9 mouse cellular contexts compared by ENCODE assay signal in genomic region chrX:60026654-60027053, GRCm38 (mm10). TPM values are rescaled to one million over a fixed set of nuclear protein-coding genes. Genes with fewer than 3 reads are reported as not detected.
A peak's percentile ranks its signal among the peaks of the same experiment; 100 is the strongest.
DNase-seq lines count a peak whose midpoint lies in the region; ATAC-seq and TF ChIP-seq lines count a peak whose summit lies in the region.
"Had no signal": no experiment of that assay in that cellular context is flagged by ENCODE, and none has a peak within 500 bp of the region (broad histone marks: within the 10 kb centered on the region; RNA-seq: fewer than 3 reads in every experiment).

No protein-coding gene starts in this region.

- peak; percentile 19 for DNase-seq in adrenal gland, postnatal 10 days
- DNase-seq in adrenal gland, postnatal 4 days (ENCODE audit: low spot score in 2 of 2) = no peak
- DNase-seq in liver, adult 2 months (ENCODE audit: extremely low read depth, low read depth, low spot score) = peak; percentile 42
- DNase-seq in cerebellum, adult 9-10 months = peak; percentile 27
- peak; percentile 13 for DNase-seq in induced T-regulatory cell, adult 2 months (ENCODE audit: low read depth)
- DNase-seq in liver, postnatal 0 days = peak; percentile 15
- DNase-seq in ovary, postnatal 10 days (ENCODE audit: low spot score) = no peak

- peaks cover 17% of the 10 kb centered on the region; the same call in 1 of the 2 replicates for H3K36me3 ChIP-seq in liver, adult 2 months (ENCODE audit: control insufficient read depth, insufficient read depth, low read length)
- no peaks in the 10 kb centered on the region for H3K36me3 ChIP-seq in liver, embryonic 12.5 days
- H3K36me3 ChIP-seq in liver, postnatal 0 days (replicated peaks; ENCODE audit: insufficient read depth, low read length) = no peaks in the 10 kb centered on the region

- no peak for TF ChIP-seq POLR2A in liver, adult 2 months (IDR thresholded peaks at IDR 0.05; ENCODE audit: extremely low read depth, insufficient read depth, low read length)

- H3K4me3 ChIP-seq in liver, adult 2 months (ENCODE audit: insufficient read depth, low read depth, low read length) = no peak overlapping the region
- H3K4me3 ChIP-seq in liver, embryonic 12.5 days = no peak overlapping the region
- H3K4me3 ChIP-seq in liver, postnatal 0 days (ENCODE audit: low read depth, low read length) = no peak overlapping the region

- TF ChIP-seq CTCF in liver, adult 2 months (IDR thresholded peaks at IDR 0.05; ENCODE audit: low read depth, low read length) = peak; percentile 39; the same call in 1 of the 2 replicates
- TF ChIP-seq CTCF in liver, postnatal 0 days (IDR thresholded peaks at IDR 0.05; ENCODE audit: low read depth) = peak; percentile 50

- no peak overlapping the region for H3K9ac ChIP-seq in liver, adult 2 months (ENCODE audit: low read depth, low read length)
- H3K9ac ChIP-seq in liver, embryonic 12.5 days = no peak overlapping the region
- H3K9ac ChIP-seq in liver, postnatal 0 days (replicated peaks) = no peak overlapping the region

- H3K9me3 ChIP-seq in liver, embryonic 12.5 days (replicated peaks) = no peaks in the 10 kb centered on the region
- H3K9me3 ChIP-seq in liver, postnatal 0 days (ENCODE audit: low read length) = no peaks in the 10 kb centered on the region

- no peaks in the 10 kb centered on the region for H3K27me3 ChIP-seq in liver, adult 2 months (ENCODE audit: control insufficient read depth, insufficient read depth, low read length)
- H3K27me3 ChIP-seq in liver, embryonic 12.5 days (replicated peaks) = no peaks in the 10 kb centered on the region
- H3K27me3 ChIP-seq in liver, postnatal 0 days (ENCODE audit: insufficient read depth, low read length) = no peaks in the 10 kb centered on the region

- whole genome bisulfite sequencing in liver, adult 2 months = 4% methylated on average over 3 of the region's 3 CpGs
- 4% methylated on average over 3 of the region's 3 CpGs for WGBS in liver, embryonic 12.5 days (ENCODE audit: insufficient replicate concordance)
- WGBS in liver, postnatal 0 days (ENCODE audit: insufficient replicate concordance) = 21% methylated on average over 3 of the region's 3 CpGs

- ATAC-seq in liver, embryonic 12.5 days = no peak
- ATAC-seq in liver, postnatal 0 days = no peak

- TF ChIP-seq EP300 in liver, postnatal 0 days (IDR thresholded peaks at IDR 0.05; ENCODE audit: low read depth) = no peak

- H3K4me2 ChIP-seq in liver, embryonic 12.5 days = no peak overlapping the region
- no peak overlapping the region for H3K4me2 ChIP-seq in liver, postnatal 0 days (ENCODE audit: low read depth, low read length)

- H3K4me1 ChIP-seq in liver, adult 2 months (ENCODE audit: control insufficient read depth, insufficient read depth, low read length) = no peaks in the 10 kb centered on the region
- H3K4me1 ChIP-seq in liver, embryonic 12.5 days = no peaks in the 10 kb centered on the region
- H3K4me1 ChIP-seq in liver, postnatal 0 days (ENCODE audit: insufficient read depth) = no peaks in the 10 kb centered on the region

- H3K79me2 ChIP-seq in liver, adult 2 months (ENCODE audit: control insufficient read depth, insufficient read depth, low read length) = no peaks in the 10 kb centered on the region

- no peak overlapping the region for H3K27ac ChIP-seq in liver, adult 2 months (replicated peaks; ENCODE audit: insufficient read depth, low read depth, low read length)
- no peak overlapping the region for H3K27ac ChIP-seq in liver, embryonic 12.5 days
- no peak overlapping the region for H3K27ac ChIP-seq in liver, postnatal 0 days (ENCODE audit: low read depth)
- H3K27ac ChIP-seq: macrophage had no signal

RNA-seq across cellular contexts. Expression of gene F9, which starts 27.4 kb away (rescaled TPM):
- 10 to 100 TPM in 1 of 2 experiments, 1 to 10 TPM in 1; 6.1 to 13.8 TPM for total RNA-seq in adrenal gland, postnatal 10 days (2021)
- 1 to 10 TPM in 1 of 2 experiments, not detected in 1; 4.2 TPM for total RNA-seq in adrenal gland, postnatal 4 days (2021)
- 114 and 168 TPM in 2 replicates for total RNA-seq in liver, adult 2 months (2014; rRNA removed)
- polyA plus RNA-seq in liver, adult 2 months (2012; rRNA removed) = 24.5 and 30.2 TPM in 2 replicates
- polyA plus RNA-seq in liver, embryonic 12.5 days (2016; fragmentation: Nextera tagmentation; extraction: Ambion mirVana) = 0.53 and 0.58 TPM in 2 replicates
- 13.9 and 15.7 TPM in 2 replicates for polyA plus RNA-seq in liver, postnatal 0 days (2015; fragmentation: Nextera tagmentation; extraction: Ambion mirVana)

Comparison
In these comparisons a context has a peak if more than half of its experiments do, and no peak if none do; other contexts are left out.
1. DNase-seq: peak in adrenal gland, postnatal 10 days (single experiment), liver, adult 2 months (single experiment), cerebellum, adult 9-10 months (single experiment), induced T-regulatory cell, adult 2 months (single experiment) and liver, postnatal 0 days (single experiment); none in adrenal gland, postnatal 4 days (0 of 2) and ovary, postnatal 10 days (single experiment).